Mouse (Mus musculus): ENCODE measurements around the gene Vmn1r40. TPM values are rescaled to one million over a fixed set of nuclear protein-coding genes. Genes with fewer than 3 reads are reported as not detected.

The Vmn1r40 gene
- polyA plus RNA-seq (2015; fragmentation: Nextera tagmentation; extraction: Ambion mirVana): not detected in 2 replicates

DNA sequence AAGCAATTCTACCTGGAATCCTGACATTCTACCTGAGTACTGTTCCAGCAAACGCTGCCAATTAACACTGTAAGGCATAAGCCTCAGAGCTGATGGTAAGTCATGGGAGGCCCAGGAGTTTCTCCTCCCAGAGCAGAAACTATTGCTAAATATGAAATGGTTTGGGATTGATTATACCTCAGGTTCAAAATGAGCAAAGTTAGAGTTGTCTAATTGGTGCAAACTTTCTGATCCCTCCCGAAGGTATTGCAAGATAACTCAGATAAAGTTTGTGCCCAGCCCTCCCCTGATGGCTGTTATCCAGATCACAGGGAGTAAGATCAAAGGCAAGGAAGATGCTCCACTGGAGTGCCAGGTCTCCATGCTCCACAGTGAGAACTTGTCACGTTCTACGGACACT is at the start of gene Vmn1r40:
Vmn1r40 (plus strand) TSS at position 301 of the 400 bp plus-strand sequence.
- Histone ChIP-seq H3K4me1 (no peaks in the 10 kb centered on the region), H3K36me3 (no peaks in the 10 kb centered on the region), H3K9me3 (no peaks in the 10 kb centered on the region), H3K9ac (no peak within 1 kb of the TSS), H3K27ac (no peak within 1 kb of the TSS), H3K4me2 (no peak within 1 kb of the TSS), H3K4me3 (replicated peaks) (no peak within 1 kb of the TSS), H3K27me3 (replicated peaks) (no peaks in the 10 kb centered on the region)
- WGBS: 74% methylated on average over 4 of the region's 4 CpGs
- ATAC-seq (ENCODE audit: insufficient read depth, low FRiP score, low read depth): no peak

- H3K4me3 ChIP-seq (replicated peaks): no peak overlapping the region
- H3K4me1 ChIP-seq: no peaks in the 10 kb centered on the region
- no peak overlapping the region for H3K9ac ChIP-seq
- H3K9me3 ChIP-seq: no peaks in the 10 kb centered on the region
- H3K27me3 ChIP-seq (replicated peaks): no peaks in the 10 kb centered on the region
- WGBS: 75% methylated on average over 3 of the region's 3 CpGs
- no peak overlapping the region for H3K27ac ChIP-seq
- ATAC-seq (ENCODE audit: insufficient read depth, low FRiP score, low read depth): no peak
- H3K4me2 ChIP-seq: no peak overlapping the region
- no peaks in the 10 kb centered on the region for H3K36me3 ChIP-seq
Measured at GRCm38 (mm10) chr6:89658342-89658741, 49.0 kb upstream of the Vmn1r40 start.

DNA sequence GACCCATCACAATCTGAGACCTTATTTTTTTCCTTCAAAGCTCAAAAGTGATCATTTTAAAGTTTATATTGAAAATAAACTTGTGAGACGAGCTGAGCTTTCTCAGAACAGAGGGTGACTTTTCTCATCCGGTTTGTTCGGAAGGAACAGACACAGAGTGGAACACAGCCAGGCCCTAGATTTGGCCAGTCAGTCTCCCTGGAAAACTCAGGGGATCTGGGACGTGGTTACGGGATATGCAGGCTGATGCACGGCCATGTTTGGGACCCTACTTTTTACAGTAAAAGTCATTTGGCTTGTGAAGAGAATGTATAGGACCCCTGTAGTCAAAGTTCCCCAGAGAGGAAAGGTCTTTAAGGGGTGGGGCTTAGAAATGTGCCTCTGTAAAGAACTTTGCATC is 48.4 kb upstream of the Vmn1r40 start:
- no peak overlapping the region for H3K4me2 ChIP-seq
- no peak for ATAC-seq (ENCODE audit: insufficient read depth, low FRiP score, low read depth)
- no peak overlapping the region for H3K27ac ChIP-seq
- no peaks in the 10 kb centered on the region for H3K9me3 ChIP-seq
- no peaks in the 10 kb centered on the region for H3K27me3 ChIP-seq (replicated peaks)
- no peaks in the 10 kb centered on the region for H3K4me1 ChIP-seq
- no peak overlapping the region for H3K4me3 ChIP-seq (replicated peaks)
- H3K9ac ChIP-seq: no peak overlapping the region
- H3K36me3 ChIP-seq: no peaks in the 10 kb centered on the region
- WGBS: 64% methylated on average over 6 of the region's 6 CpGs

- no peak overlapping the region for H3K4me3 ChIP-seq (replicated peaks)
- H3K4me1 ChIP-seq: no peaks in the 10 kb centered on the region
- H3K27ac ChIP-seq: no peak overlapping the region
- no peaks in the 10 kb centered on the region for H3K27me3 ChIP-seq (replicated peaks)
- H3K4me2 ChIP-seq: no peak overlapping the region
- no peak for ATAC-seq (ENCODE audit: insufficient read depth, low FRiP score, low read depth)
- H3K9ac ChIP-seq: no peak overlapping the region
- 41% methylated on average over 7 of the region's 7 CpGs for WGBS
- H3K36me3 ChIP-seq: no peaks in the 10 kb centered on the region
- H3K9me3 ChIP-seq: no peaks in the 10 kb centered on the region
Measured at GRCm38 (mm10) chr6:89659692-89660423, 47.5 kb upstream of the Vmn1r40 start.

GRCm38 (mm10) chr6:89660490-89660889 is 46.9 kb upstream of the Vmn1r40 start:
- Histone ChIP-seq H3K4me2 (no peak overlapping the region), H3K9me3 (no peaks in the 10 kb centered on the region), H3K36me3 (no peaks in the 10 kb centered on the region), H3K9ac (no peak overlapping the region), H3K27me3 (replicated peaks) (no peaks in the 10 kb centered on the region), H3K27ac (no peak overlapping the region), H3K4me3 (replicated peaks) (no peak overlapping the region), H3K4me1 (no peaks in the 10 kb centered on the region)
- 78% methylated on average over 1 of the region's 1 CpGs for WGBS
- ATAC-seq (ENCODE audit: insufficient read depth, low FRiP score, low read depth): no peak

DNA sequence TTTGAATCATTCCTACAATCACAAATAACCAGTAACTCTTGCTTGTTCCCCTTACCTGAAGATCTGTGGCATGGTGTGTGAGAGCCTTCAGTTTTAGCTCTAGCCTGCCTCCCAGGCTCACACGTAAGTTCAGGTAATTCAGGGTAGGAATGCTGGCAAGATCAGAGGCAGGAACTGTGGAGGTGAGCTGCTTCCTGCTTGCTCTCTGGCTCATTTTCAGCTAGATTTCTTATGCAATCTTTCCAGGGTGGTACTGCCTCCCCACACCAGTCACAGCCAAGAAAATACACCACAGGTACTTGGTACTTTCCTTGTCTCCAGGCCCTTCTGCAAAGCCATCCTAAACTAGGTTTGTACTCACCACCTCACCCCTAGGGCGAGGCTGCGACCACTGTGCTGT is 44.8 kb upstream of the Vmn1r40 start:
- Histone ChIP-seq H3K9ac (no peak overlapping the region), H3K4me2 (no peak overlapping the region), H3K36me3 (no peaks in the 10 kb centered on the region), H3K27me3 (replicated peaks) (no peaks in the 10 kb centered on the region), H3K9me3 (no peaks in the 10 kb centered on the region), H3K4me3 (replicated peaks) (no peak overlapping the region), H3K27ac (no peak overlapping the region), H3K4me1 (no peaks in the 10 kb centered on the region)
- 88% methylated on average over 3 of the region's 3 CpGs for WGBS
- no peak for ATAC-seq (ENCODE audit: insufficient read depth, low FRiP score, low read depth)

DNA sequence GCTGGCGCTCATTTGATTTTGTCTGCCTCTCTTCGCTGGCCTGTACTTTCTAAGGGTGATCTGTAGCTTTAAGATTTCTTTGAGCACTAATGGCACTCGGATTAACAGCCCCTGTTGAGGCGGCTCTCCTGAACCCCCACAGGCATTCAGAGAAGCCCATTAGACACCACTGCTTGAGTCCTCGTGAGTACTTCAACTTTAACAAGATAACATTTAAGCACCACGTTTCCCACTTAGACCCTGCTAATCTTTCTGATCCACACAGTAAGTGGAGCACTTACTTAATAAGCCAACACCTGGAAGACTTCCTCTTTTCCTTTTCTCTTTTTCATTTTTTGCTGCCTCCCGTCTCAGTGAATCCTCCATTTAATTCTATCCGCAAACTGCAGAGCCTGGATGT is 42.2 kb upstream of the Vmn1r40 start:
- ATAC-seq (ENCODE audit: insufficient read depth, low FRiP score, low read depth): no peak
- Histone ChIP-seq H3K4me1 (no peaks in the 10 kb centered on the region), H3K4me2 (no peak overlapping the region), H3K27me3 (replicated peaks) (no peaks in the 10 kb centered on the region), H3K36me3 (no peaks in the 10 kb centered on the region), H3K27ac (no peak overlapping the region), H3K9me3 (no peaks in the 10 kb centered on the region), H3K4me3 (replicated peaks) (no peak overlapping the region), H3K9ac (no peak overlapping the region)
- WGBS: 62% methylated on average over 8 of the region's 8 CpGs

- ATAC-seq (ENCODE audit: insufficient read depth, low FRiP score, low read depth): no peak
- WGBS: 76% methylated on average over 7 of the region's 7 CpGs
- Histone ChIP-seq H3K9me3 (no peaks in the 10 kb centered on the region), H3K36me3 (no peaks in the 10 kb centered on the region), H3K4me2 (no peak overlapping the region), H3K4me1 (no peaks in the 10 kb centered on the region), H3K4me3 (replicated peaks) (no peak overlapping the region), H3K9ac (no peak overlapping the region), H3K27ac (no peak overlapping the region), H3K27me3 (replicated peaks) (no peaks in the 10 kb centered on the region)
Measured at GRCm38 (mm10) chr6:89665667-89666066, 41.7 kb upstream of the Vmn1r40 start.

DNA sequence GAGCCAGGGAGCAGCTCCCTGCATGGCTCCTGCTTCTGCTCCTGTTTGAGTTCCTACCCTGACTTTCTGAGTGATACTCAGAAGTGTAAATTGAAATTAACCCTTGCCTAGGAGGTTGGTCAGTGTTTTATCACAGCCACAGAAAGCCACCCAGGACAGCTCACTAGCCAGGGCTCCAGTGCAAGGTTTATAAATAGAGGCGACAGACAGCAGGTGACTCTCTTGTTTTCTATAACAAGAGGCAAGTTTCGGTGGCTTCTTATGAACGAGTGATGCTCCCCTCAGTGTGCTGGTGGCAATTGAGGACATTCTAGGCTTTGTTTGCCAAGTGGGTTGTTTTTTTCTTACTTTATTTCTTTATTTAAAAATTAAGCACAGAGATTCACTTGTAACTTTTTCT is 40.4 kb upstream of the Vmn1r40 start:
- no peak overlapping the region for H3K4me3 ChIP-seq (replicated peaks)
- ATAC-seq (ENCODE audit: insufficient read depth, low FRiP score, low read depth): no peak
- no peak overlapping the region for H3K9ac ChIP-seq
- H3K27me3 ChIP-seq (replicated peaks): no peaks in the 10 kb centered on the region
- WGBS: 85% methylated on average over 3 of the region's 3 CpGs
- no peak overlapping the region for H3K27ac ChIP-seq
- no peaks in the 10 kb centered on the region for H3K36me3 ChIP-seq
- H3K9me3 ChIP-seq: no peaks in the 10 kb centered on the region
- no peak overlapping the region for H3K4me2 ChIP-seq
- H3K4me1 ChIP-seq: no peaks in the 10 kb centered on the region

DNA sequence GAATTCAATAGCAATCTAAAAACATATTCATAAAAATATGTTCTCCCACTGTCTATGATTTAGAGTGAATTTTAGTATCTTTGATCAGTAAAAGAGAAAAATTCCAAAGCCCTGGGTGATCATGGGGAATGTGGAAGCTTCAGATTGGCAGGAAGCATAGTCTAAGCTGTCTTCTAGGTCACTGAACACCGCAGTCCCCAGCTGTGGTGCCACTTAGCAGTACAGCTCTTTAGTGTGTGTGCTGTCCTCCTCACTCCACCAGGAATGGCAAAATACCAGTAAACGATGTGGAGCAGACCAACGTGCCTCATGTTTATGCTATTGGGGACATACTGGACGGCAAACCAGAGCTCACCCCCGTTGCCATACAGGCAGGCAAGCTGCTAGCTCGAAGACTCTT is 37.8 kb upstream of the Vmn1r40 start:
- no peak overlapping the region for H3K4me3 ChIP-seq (replicated peaks)
- 80% methylated on average over 6 of the region's 6 CpGs for WGBS

DNA sequence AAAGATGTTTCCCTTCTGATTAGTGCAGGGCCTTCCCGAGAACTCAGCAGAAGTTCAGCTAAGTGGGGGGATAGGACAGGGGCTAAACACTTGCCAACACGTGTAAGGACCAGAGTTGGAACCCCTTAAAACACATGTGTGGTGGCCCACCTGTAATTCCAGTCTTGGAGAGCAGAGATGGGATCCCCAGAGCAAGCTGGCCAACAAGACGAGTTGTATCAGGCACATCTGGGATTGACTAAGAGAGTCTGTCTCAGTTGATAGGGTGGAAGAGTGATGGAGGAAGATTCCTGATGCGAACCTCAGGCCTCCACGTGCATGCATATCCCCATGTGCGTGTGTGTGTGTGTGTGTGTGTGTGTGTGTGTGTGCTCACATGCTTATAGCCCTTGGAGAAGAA is 35.9 kb upstream of the Vmn1r40 start:
- no peak for ATAC-seq (ENCODE audit: insufficient read depth, low FRiP score, low read depth)
- H3K27ac ChIP-seq: no peak overlapping the region
- H3K27me3 ChIP-seq (replicated peaks): no peaks in the 10 kb centered on the region
- H3K9me3 ChIP-seq: no peaks in the 10 kb centered on the region
- H3K9ac ChIP-seq: no peak overlapping the region
- no peaks in the 10 kb centered on the region for H3K4me1 ChIP-seq
- H3K4me3 ChIP-seq (replicated peaks): no peak overlapping the region
- H3K36me3 ChIP-seq: no peaks in the 10 kb centered on the region
- WGBS: 76% methylated on average over 6 of the region's 6 CpGs
- H3K4me2 ChIP-seq: no peak overlapping the region

More for the DNA sequence above, 37.8 kb upstream of the Vmn1r40 start:
- Histone ChIP-seq H3K9me3 (no peaks in the 10 kb centered on the region), H3K27ac (no peak overlapping the region), H3K36me3 (no peaks in the 10 kb centered on the region), H3K4me2 (no peak overlapping the region), H3K27me3 (replicated peaks) (no peaks in the 10 kb centered on the region), H3K9ac (no peak overlapping the region), H3K4me1 (no peaks in the 10 kb centered on the region)
- no peak for ATAC-seq (ENCODE audit: insufficient read depth, low FRiP score, low read depth)

DNA sequence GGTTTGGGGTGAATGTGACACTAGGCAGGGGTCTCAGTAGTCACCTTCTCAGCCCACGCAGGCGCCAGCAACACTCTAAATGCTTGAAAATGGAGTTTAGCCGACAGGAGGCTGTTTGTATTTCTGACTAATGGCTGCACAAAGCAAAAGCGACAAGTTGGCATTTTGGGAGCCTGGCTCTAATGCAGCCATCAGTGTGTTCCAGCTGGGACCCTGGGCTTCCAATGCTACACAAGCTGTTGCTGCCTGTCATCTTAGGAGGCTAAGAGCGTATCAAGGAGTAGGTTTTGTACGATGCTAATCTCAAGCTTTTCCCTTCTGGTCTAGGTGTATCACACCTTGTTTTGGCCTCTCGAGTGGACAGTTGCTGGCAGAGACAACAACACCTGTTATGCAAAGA is 34.7 kb upstream of the Vmn1r40 start:
- Histone ChIP-seq H3K36me3 (no peaks in the 10 kb centered on the region), H3K9ac (no peak overlapping the region), H3K27me3 (replicated peaks) (no peaks in the 10 kb centered on the region), H3K4me1 (no peaks in the 10 kb centered on the region), H3K9me3 (no peaks in the 10 kb centered on the region), H3K27ac (no peak overlapping the region), H3K4me3 (replicated peaks) (no peak overlapping the region), H3K4me2 (no peak overlapping the region)
- WGBS: 78% methylated on average over 7 of the region's 7 CpGs
- no peak for ATAC-seq (ENCODE audit: insufficient read depth, low FRiP score, low read depth)
